Mouse (Mus musculus) hindbrain, embryonic 11.5 days (tissue): ENCODE measurements around the gene 4933430I17Rik. TPM values are rescaled to one million over a fixed set of nuclear protein-coding genes. Genes with fewer than 3 reads are reported as not detected.

ENCODE experiments used
- ATAC-seq: fragments of 200-750 bp; cut with Nextera tagmentation; 2 replicates; pipeline ENCODE4 v1.8.0; 2017; ENCODE audit warnings: mild to moderate bottlenecking, moderate TSS enrichment, moderate library complexity; ENCODE audit not compliant: low FRiP score
- DNase-seq: peaks from one replicate; pipeline ENCODE4 v3.0.0-alpha.2; 2015; ENCODE audit warnings: low spot score
- H3K27ac ChIP-seq: fragments of 300-500 bp; sonication (generic); 2 replicates; pipeline ENCODE4 v1.5.1; 2014; ENCODE audit warnings: mild to moderate bottlenecking, low read depth, low read length
- H3K27me3 ChIP-seq: fragments of 300-500 bp; sonication (generic); 2 replicates; pipeline ENCODE4 v1.6.1; 2014; ENCODE audit warnings: mild to moderate bottlenecking, low read length, moderate library complexity, mixed read lengths; ENCODE audit not compliant: control insufficient read depth, insufficient read depth
- H3K36me3 ChIP-seq: fragments of 300-500 bp; sonication (generic); 2 replicates; pipeline ENCODE4 v1.6.1; 2014; ENCODE audit warnings: mild to moderate bottlenecking, low read length, moderate library complexity, mixed read lengths; ENCODE audit not compliant: control insufficient read depth, insufficient read depth
- H3K4me1 ChIP-seq: fragments of 300-500 bp; sonication (generic); replicated peaks from 2 replicates; pipeline ENCODE4 v1.6.1; 2014; ENCODE audit warnings: low read length, mixed read lengths; ENCODE audit not compliant: control insufficient read depth, insufficient read depth
- H3K4me2 ChIP-seq: fragments of 300-500 bp; sonication (generic); replicated peaks from 2 replicates; pipeline ENCODE4 v1.6.1; 2014; ENCODE audit warnings: mild to moderate bottlenecking, low read depth, low read length
- H3K4me3 ChIP-seq: fragments of 300-500 bp; sonication (generic); 2 replicates; pipeline ENCODE4 v1.5.1; 2014; ENCODE audit warnings: low read depth, low read length
- H3K9ac ChIP-seq: fragments of 300-500 bp; sonication (generic); 2 replicates; pipeline ENCODE4 v1.6.1; 2014; ENCODE audit warnings: low read depth, low read length
- H3K9me3 ChIP-seq: fragments of 300-500 bp; sonication (generic); 2 replicates; pipeline ENCODE4 v1.6.1; 2016; ENCODE audit warnings: low read length; ENCODE audit not compliant: control insufficient read depth
- WGBS: fragments of 180-500 bp; shearing (Covaris S2); extraction: QIAGEN DNeasy Blood & Tissue Kit; methylation state at CpG from one replicate; pipeline ENCODE4 v1.1.7; 2014; 5-methylcytosine and 5-hydroxymethylcytosine counted together
- polyA plus RNA-seq: library from polyadenylated mRNA; unstranded; fragments of >200 nt; fragmentation: Nextera tagmentation; extraction: Ambion mirVana; gene quantifications from 2 replicates; pipeline ENCODE4 v1.2.1, GENCODE M21; 2014

4933430I17Rik gene
- polyA plus RNA-seq, 1 experiment from 2014 or later: 1.8 TPM

GRCm38 (mm10) chr4:62519122-62519848 is 5.9 kb upstream of the 4933430I17Rik start:
- 3% methylated on average over 26 of the region's 26 CpGs for WGBS
- Histone ChIP-seq H3K4me2 (peak overlapping the region; percentile 62), H3K9me3 (no peaks in the 10 kb centered on the region), H3K4me3 (peak overlapping the region; percentile 48), H3K27me3 (no peaks in the 10 kb centered on the region), H3K27ac (peak overlapping the region; percentile 34), H3K36me3 (no peaks in the 10 kb centered on the region), H3K9ac (peak overlapping the region; percentile 68), H3K4me1 (peaks cover 3% of the 10 kb centered on the region; the same call in 1 of the 2 replicates)
- no peak for DNase-seq
- peak; percentile 80 for ATAC-seq

DNA sequence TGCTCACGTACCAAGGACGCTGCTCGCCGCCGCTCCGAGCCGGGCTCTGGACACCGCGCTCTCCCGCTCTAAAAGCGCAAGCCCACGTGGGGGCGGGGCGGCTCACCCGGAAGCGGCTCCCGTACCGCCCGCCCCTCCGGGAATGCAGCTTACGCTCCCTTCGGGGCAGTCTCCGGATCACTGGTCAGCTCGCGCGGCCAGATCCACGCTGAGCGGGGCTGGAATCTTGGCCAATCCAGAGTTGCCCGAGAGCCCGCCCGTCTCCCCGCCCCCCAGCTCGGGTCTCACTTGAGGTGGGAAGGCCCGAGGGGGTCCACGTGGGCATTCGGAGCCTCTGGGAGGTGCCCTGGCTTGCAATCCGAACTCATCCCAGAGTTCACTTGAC is 5.3 kb upstream of the 4933430I17Rik start, which contains the start of gene Alad:
Alad (minus strand) TSS at position 70 of the 385 bp plus-strand sequence.
- H3K4me3 ChIP-seq: peak within 1 kb of the TSS; percentile 48
- no peaks in the 10 kb centered on the region for H3K9me3 ChIP-seq
- peak within 1 kb of the TSS; percentile 62 for H3K4me2 ChIP-seq
- peak; percentile 88 for ATAC-seq
- peak within 1 kb of the TSS; percentile 68 for H3K9ac ChIP-seq
- H3K36me3 ChIP-seq: no peaks in the 10 kb centered on the region
- peaks cover 3% of the 10 kb centered on the region; the same call in 1 of the 2 replicates for H3K4me1 ChIP-seq
- H3K27ac ChIP-seq: peak within 1 kb of the TSS; percentile 34
- no peaks in the 10 kb centered on the region for H3K27me3 ChIP-seq
- peak; percentile 89 for DNase-seq
- WGBS: 0% methylated on average over 18 of the region's 37 CpGs

DNA sequence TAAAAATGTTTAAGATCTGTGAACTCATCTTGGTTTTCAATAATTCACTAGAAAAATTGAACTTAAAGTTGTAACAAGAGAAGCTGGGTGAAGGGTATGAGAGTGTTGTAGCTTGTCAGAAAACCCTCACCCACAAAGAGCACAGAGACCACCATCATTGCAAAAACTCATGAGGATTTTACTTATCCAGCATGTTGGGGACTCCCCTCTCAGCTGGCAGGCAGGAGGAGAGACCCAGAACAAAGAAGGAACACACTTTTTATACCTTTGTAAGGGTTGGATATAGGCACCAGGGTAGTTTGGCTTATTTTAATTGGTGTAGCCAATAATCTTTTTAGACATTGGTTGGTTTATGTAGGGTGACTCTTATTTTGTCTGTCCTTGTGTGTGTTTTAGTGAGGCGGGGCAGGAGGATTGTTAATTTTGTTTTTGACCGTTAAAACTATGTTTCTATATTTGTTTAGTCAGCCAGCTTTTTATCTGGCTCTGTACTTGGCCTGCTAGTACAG is 4.2 kb upstream of the 4933430I17Rik start:
- ATAC-seq: no peak
- 92% methylated on average over 2 of the region's 2 CpGs for WGBS
- no peak overlapping the region for H3K4me3 ChIP-seq

DNA sequence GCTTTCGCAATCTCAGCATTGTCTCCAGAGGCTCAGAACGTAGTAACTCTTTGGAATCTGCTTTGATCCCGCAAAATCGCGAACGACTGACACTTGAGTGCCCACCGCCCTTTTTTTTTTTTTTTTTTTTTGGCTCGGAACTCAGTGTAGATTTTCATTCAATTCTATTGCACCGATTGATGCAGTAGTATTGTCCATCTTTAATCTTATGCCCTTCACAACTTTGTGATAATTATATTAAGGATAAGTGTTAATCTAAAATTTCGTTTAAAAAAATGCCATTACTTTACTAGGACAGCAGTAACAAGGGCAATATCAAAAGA is 281 bp downstream of the 4933430I17Rik start:
- Histone ChIP-seq H3K4me1 (no peaks in the 10 kb centered on the region; the same call in 1 of the 2 replicates), H3K36me3 (no peaks in the 10 kb centered on the region), H3K4me2 (peak overlapping the region; percentile 22; the same call in 1 of the 2 replicates), H3K27ac (no peak overlapping the region), H3K9ac (0 out of 2 replicates have a peak overlapping the region, but pooled peaks have one; percentile 28), H3K4me3 (peak overlapping the region; percentile 76), H3K27me3 (no peaks in the 10 kb centered on the region), H3K9me3 (no peaks in the 10 kb centered on the region)
- under 1% methylated on average over 10 of the region's 10 CpGs for WGBS
- no peak for ATAC-seq
- DNase-seq: no peak

More for the DNA sequence above, 4.2 kb upstream of the 4933430I17Rik start:
- Histone ChIP-seq H3K27ac (no peak overlapping the region), H3K36me3 (no peaks in the 10 kb centered on the region), H3K9me3 (no peaks in the 10 kb centered on the region), H3K4me1 (peaks cover 3% of the 10 kb centered on the region; the same call in 1 of the 2 replicates), H3K4me2 (no peak overlapping the region), H3K27me3 (no peaks in the 10 kb centered on the region), H3K9ac (no peak overlapping the region)
- DNase-seq: no peak

- H3K27ac ChIP-seq: no peak overlapping the region
- H3K9ac ChIP-seq: no peak overlapping the region
- H3K4me3 ChIP-seq: no peak overlapping the region
- no peaks in the 10 kb centered on the region for H3K9me3 ChIP-seq
- H3K4me2 ChIP-seq: no peak overlapping the region
- DNase-seq (no peak), ATAC-seq (no peak)
- 71% methylated on average over 2 of the region's 2 CpGs for WGBS
- H3K36me3 ChIP-seq: no peaks in the 10 kb centered on the region
- no peaks in the 10 kb centered on the region for H3K27me3 ChIP-seq
- H3K4me1 ChIP-seq: no peaks in the 10 kb centered on the region; the same call in 1 of the 2 replicates
These were observed 1.1 kb downstream of the 4933430I17Rik start for GRCm38 (mm10) chr4:62526256-62526655.

GRCm38 (mm10) chr4:62527655-62528054 is 2.5 kb downstream of the 4933430I17Rik start:
- Histone ChIP-seq H3K4me3 (no peak overlapping the region), H3K36me3 (no peaks in the 10 kb centered on the region), H3K4me1 (no peaks in the 10 kb centered on the region; the same call in 1 of the 2 replicates), H3K9me3 (no peaks in the 10 kb centered on the region), H3K4me2 (no peak overlapping the region), H3K27me3 (no peaks in the 10 kb centered on the region), H3K9ac (no peak overlapping the region), H3K27ac (no peak overlapping the region)
- ATAC-seq (no peak), DNase-seq (no peak)
- 89% methylated on average over 4 of the region's 4 CpGs for WGBS

DNA sequence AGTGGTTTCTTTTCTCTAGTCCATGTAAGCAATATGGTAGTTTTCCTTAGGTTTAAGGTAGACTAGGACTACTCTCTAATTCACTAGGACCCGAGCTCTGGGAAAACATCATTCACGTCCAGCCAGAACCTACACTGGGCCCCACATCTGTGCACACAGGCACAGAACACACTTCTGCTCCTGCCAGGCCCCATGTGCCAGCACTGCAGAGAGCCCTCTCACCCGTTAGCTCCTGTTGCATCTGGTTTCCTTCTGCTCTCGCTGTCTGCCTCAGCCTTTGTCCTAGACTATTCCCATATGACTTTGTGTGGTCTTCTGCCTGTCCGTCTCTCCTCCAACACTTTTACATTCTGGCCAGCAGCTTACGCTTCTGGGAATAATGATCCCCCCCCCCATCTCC is 8.6 kb downstream of the 4933430I17Rik start:
- WGBS: 85% methylated on average over 6 of the region's 6 CpGs
- Histone ChIP-seq H3K9ac (no peak overlapping the region), H3K27ac (no peak overlapping the region), H3K36me3 (no peaks in the 10 kb centered on the region), H3K4me1 (no peaks in the 10 kb centered on the region), H3K4me2 (no peak overlapping the region), H3K4me3 (no peak overlapping the region), H3K9me3 (no peaks in the 10 kb centered on the region), H3K27me3 (no peaks in the 10 kb centered on the region)
- DNase-seq: no peak
- ATAC-seq: no peak

DNA sequence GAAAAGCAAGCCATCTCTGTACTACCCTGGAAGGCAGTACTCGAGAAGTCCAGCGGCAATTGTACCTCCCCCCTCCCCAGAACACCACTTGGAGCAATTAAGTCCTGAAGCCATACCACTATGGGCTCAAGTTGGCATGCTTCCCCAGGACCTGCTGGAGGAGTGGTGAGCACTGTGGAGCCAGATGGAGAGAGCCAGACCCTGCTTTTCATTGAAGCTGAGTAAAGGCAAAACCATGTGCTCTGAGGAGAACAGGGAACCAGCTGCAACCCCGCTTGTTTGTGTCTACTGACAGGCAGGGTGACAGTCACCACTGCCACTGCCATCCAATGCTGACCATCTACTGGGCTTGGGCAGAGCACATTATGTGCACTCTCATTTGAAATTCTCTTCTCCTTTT is 16.6 kb downstream of the 4933430I17Rik start:
- ATAC-seq: no peak

GRCm38 (mm10) chr4:62543782-62544181 is 18.6 kb downstream of the 4933430I17Rik start:
- H3K27me3 ChIP-seq: no peaks in the 10 kb centered on the region
- no peak overlapping the region for H3K4me2 ChIP-seq
- H3K4me3 ChIP-seq: no peak overlapping the region
- ATAC-seq (no peak), DNase-seq (no peak)
- H3K4me1 ChIP-seq: no peaks in the 10 kb centered on the region
- no peak overlapping the region for H3K27ac ChIP-seq
- H3K9me3 ChIP-seq: no peaks in the 10 kb centered on the region
- no peaks in the 10 kb centered on the region for H3K36me3 ChIP-seq
- no peak overlapping the region for H3K9ac ChIP-seq
- 86% methylated on average over 6 of the region's 6 CpGs for WGBS

More for the DNA sequence above, 16.6 kb downstream of the 4933430I17Rik start:
- no peak overlapping the region for H3K4me3 ChIP-seq
- H3K9me3 ChIP-seq: no peaks in the 10 kb centered on the region
- H3K36me3 ChIP-seq: no peaks in the 10 kb centered on the region
- no peak overlapping the region for H3K27ac ChIP-seq
- no peak overlapping the region for H3K9ac ChIP-seq
- no peaks in the 10 kb centered on the region for H3K4me1 ChIP-seq
- WGBS: 73% methylated on average over 3 of the region's 3 CpGs
- no peak for DNase-seq
- no peak overlapping the region for H3K4me2 ChIP-seq
- H3K27me3 ChIP-seq: no peaks in the 10 kb centered on the region
